Mouse (Mus musculus): ENCODE results near the gene Elob.

- TF ChIP-seq CTCF (IDR thresholded peaks at IDR 0.05; ENCODE audit: control insufficient read depth, insufficient read depth, insufficient read length) (no peak), MAX (IDR thresholded peaks at IDR 0.05) (no peak), USF1 (IDR thresholded peaks at IDR 0.05; ENCODE audit: low read depth) (no peak)
Measured at GRCm38 (mm10) chr17:23815641-23816040, 13.3 kb downstream of the Elob start.
